ENCODE assay signal across 17 mouse cellular contexts in the genomic region with DNA sequence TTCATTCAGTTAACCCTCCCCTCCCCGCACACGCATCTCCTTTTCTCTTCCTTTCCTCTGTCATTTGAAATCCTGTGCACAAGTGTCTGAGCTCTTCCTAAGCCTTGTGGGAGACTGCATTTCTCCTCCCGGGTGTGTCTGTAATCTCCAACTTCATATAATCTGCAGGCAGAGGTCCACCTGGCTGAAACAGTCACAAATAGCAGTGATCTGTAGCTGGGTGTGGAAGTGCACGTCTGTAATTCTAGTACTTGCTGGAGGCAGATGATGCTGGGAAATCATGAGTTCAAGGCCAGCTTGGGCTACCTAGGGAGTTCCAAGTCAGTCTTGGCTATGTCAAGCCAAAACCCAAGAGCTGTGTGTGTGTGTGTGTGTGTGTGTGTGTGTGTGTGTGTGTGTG. TPM values are rescaled to one million over a fixed set of nuclear protein-coding genes. Genes with fewer than 3 reads are reported as not detected.
DNase-seq lines count a peak whose midpoint lies in the region; ATAC-seq lines count a peak whose summit lies in the region.
"Had no signal": no experiment of that assay in that cellular context is flagged by ENCODE, and none has a peak within 500 bp of the region (broad histone marks: within the 10 kb centered on the region; RNA-seq: fewer than 3 reads in every experiment).

No protein-coding gene starts in this region.

- peak overlapping the region; percentile 45; the same call in 1 of the 2 replicates for H3K4me2 ChIP-seq in intestine, embryonic 15.5 days (replicated peaks)
- no peak overlapping the region for H3K4me2 ChIP-seq in intestine, embryonic 16.5 days (ENCODE audit: low read depth, low read length)
- H3K4me2 ChIP-seq in embryonic facial prominence, embryonic 14.5 days (ENCODE audit: low read depth, low read length): peak overlapping the region; percentile 38; the same call in 1 of the 2 replicates
- H3K4me2 ChIP-seq in hindbrain, embryonic 12.5 days (replicated peaks): peak overlapping the region; percentile 50
- peak overlapping the region; percentile 61 for H3K4me2 ChIP-seq in midbrain, embryonic 15.5 days

- H3K27me3 ChIP-seq in intestine, embryonic 15.5 days (replicated peaks): peaks cover 15% of the 10 kb centered on the region
- H3K27me3 ChIP-seq in intestine, embryonic 16.5 days (replicated peaks; ENCODE audit: control insufficient read depth, insufficient read depth, low read length): peaks cover 9% of the 10 kb centered on the region; the same call in 1 of the 2 replicates
- H3K27me3 ChIP-seq in embryonic facial prominence, embryonic 14.5 days (replicated peaks; ENCODE audit: control insufficient read depth, insufficient read depth, low read length): peaks cover 32% of the 10 kb centered on the region
- peaks cover 44% of the 10 kb centered on the region for H3K27me3 ChIP-seq in hindbrain, embryonic 12.5 days
- H3K27me3 ChIP-seq in midbrain, embryonic 15.5 days (replicated peaks): peaks cover 25% of the 10 kb centered on the region

- intact Hi-C loops in left cerebral cortex, postnatal 25 days (cut with DNase I): no loop called here

- DNase-seq in embryonic facial prominence, embryonic 14.5 days (ENCODE audit: low spot score): no peak
- no peak for DNase-seq in left cerebral cortex, postnatal 25 days (ENCODE audit: low spot score in 2 of 2)
- DNase-seq in adrenal gland, adult 8-10 months: no peak
- DNase-seq: heart, adult 2 months; kidney, adult 11 months; lung, adult 2 months had no signal

- H3K4me3 ChIP-seq in intestine, embryonic 15.5 days (replicated peaks): no peak overlapping the region
- no peak overlapping the region for H3K4me3 ChIP-seq in intestine, embryonic 16.5 days (ENCODE audit: low read length)
- H3K4me3 ChIP-seq in embryonic facial prominence, embryonic 14.5 days (ENCODE audit: low read depth, low read length): 0 out of 2 replicates have a peak overlapping the region, but pooled peaks have one; percentile 5
- no peak overlapping the region for H3K4me3 ChIP-seq in hindbrain, embryonic 12.5 days
- no peak overlapping the region for H3K4me3 ChIP-seq in midbrain, embryonic 15.5 days
- H3K4me3 ChIP-seq: heart, adult 2 months had no signal

- H3K9me3 ChIP-seq in intestine, embryonic 15.5 days: no peaks in the 10 kb centered on the region
- no peaks in the 10 kb centered on the region for H3K9me3 ChIP-seq in intestine, embryonic 16.5 days (ENCODE audit: control insufficient read depth, low read length)
- 0 out of 2 replicates have a peak, but pooled peaks cover 12% of the 10 kb centered on the region for H3K9me3 ChIP-seq in embryonic facial prominence, embryonic 14.5 days (ENCODE audit: control insufficient read depth, low read length)
- H3K9me3 ChIP-seq in hindbrain, embryonic 12.5 days (replicated peaks): 0 out of 2 replicates have a peak, but pooled peaks cover 4% of the 10 kb centered on the region
- no peaks in the 10 kb centered on the region for H3K9me3 ChIP-seq in midbrain, embryonic 15.5 days

- 17% methylated on average over 4 of the region's 4 CpGs for WGBS in intestine, embryonic 15.5 days
- WGBS in intestine, embryonic 16.5 days: 12% methylated on average over 4 of the region's 4 CpGs
- 21% methylated on average over 4 of the region's 4 CpGs for WGBS in embryonic facial prominence, embryonic 14.5 days
- WGBS in hindbrain, embryonic 12.5 days: 12% methylated on average over 4 of the region's 4 CpGs
- WGBS in midbrain, embryonic 15.5 days: 11% methylated on average over 4 of the region's 4 CpGs

- no peak overlapping the region for H3K27ac ChIP-seq in intestine, embryonic 15.5 days
- H3K27ac ChIP-seq in intestine, embryonic 16.5 days (ENCODE audit: low read length): no peak overlapping the region
- H3K27ac ChIP-seq in embryonic facial prominence, embryonic 14.5 days (replicated peaks; ENCODE audit: low read depth, low read length): no peak overlapping the region
- H3K27ac ChIP-seq in hindbrain, embryonic 12.5 days: no peak overlapping the region
- no peak overlapping the region for H3K27ac ChIP-seq in midbrain, embryonic 15.5 days
- H3K27ac ChIP-seq: heart, adult 2 months had no signal

- ATAC-seq in intestine, embryonic 15.5 days: no peak
- no peak for ATAC-seq in intestine, embryonic 16.5 days
- no peak for ATAC-seq in embryonic facial prominence, embryonic 14.5 days (ENCODE audit: low read depth)
- ATAC-seq in hindbrain, embryonic 12.5 days (ENCODE audit: low FRiP score): no peak
- no peak for ATAC-seq in midbrain, embryonic 15.5 days (replicated peaks)
- no peak for ATAC-seq in inflammation-experienced regulatory T-cells, adult 6 months
- ATAC-seq: CD4-positive, CD25-positive, alpha-beta regulatory T cell, adult 4 months; Patski had no signal

- H3K4me1 ChIP-seq in intestine, embryonic 15.5 days (replicated peaks): no peaks in the 10 kb centered on the region; the same call in 1 of the 2 replicates
- H3K4me1 ChIP-seq in intestine, embryonic 16.5 days (ENCODE audit: control insufficient read depth, insufficient read depth, low read length): 0 out of 2 replicates have a peak, but pooled peaks cover 4% of the 10 kb centered on the region
- H3K4me1 ChIP-seq in embryonic facial prominence, embryonic 14.5 days (ENCODE audit: control insufficient read depth, insufficient read depth, low read length): no peaks in the 10 kb centered on the region
- H3K4me1 ChIP-seq in hindbrain, embryonic 12.5 days: peaks cover 6% of the 10 kb centered on the region
- H3K4me1 ChIP-seq in midbrain, embryonic 15.5 days: peaks cover 11% of the 10 kb centered on the region

- H3K36me3 ChIP-seq in intestine, embryonic 15.5 days: no peaks in the 10 kb centered on the region
- H3K36me3 ChIP-seq in intestine, embryonic 16.5 days (ENCODE audit: control insufficient read depth, insufficient read depth, low read length): no peaks in the 10 kb centered on the region
- H3K36me3 ChIP-seq in embryonic facial prominence, embryonic 14.5 days (ENCODE audit: control insufficient read depth, insufficient read depth, low read length): no peaks in the 10 kb centered on the region
- no peaks in the 10 kb centered on the region for H3K36me3 ChIP-seq in hindbrain, embryonic 12.5 days
- no peaks in the 10 kb centered on the region for H3K36me3 ChIP-seq in midbrain, embryonic 15.5 days (replicated peaks)

- H3K9ac ChIP-seq in intestine, embryonic 15.5 days: no peak overlapping the region
- no peak overlapping the region for H3K9ac ChIP-seq in intestine, embryonic 16.5 days (ENCODE audit: low read depth, low read length)
- no peak overlapping the region for H3K9ac ChIP-seq in embryonic facial prominence, embryonic 14.5 days (ENCODE audit: low read depth, low read length)
- no peak overlapping the region for H3K9ac ChIP-seq in hindbrain, embryonic 12.5 days
- no peak overlapping the region for H3K9ac ChIP-seq in midbrain, embryonic 15.5 days

RNA-seq across cellular contexts. Expression of a gene that starts 0.9 kb away (rescaled TPM):
- polyA plus RNA-seq in intestine, embryonic 15.5 days (2015; fragmentation: Nextera tagmentation; extraction: Ambion mirVana): 3.6 and 3.7 TPM in 2 replicates
- 4.0 and 4.2 TPM in 2 replicates for polyA plus RNA-seq in intestine, embryonic 16.5 days (2015; fragmentation: Nextera tagmentation; extraction: Ambion mirVana)
- polyA plus RNA-seq in embryonic facial prominence, embryonic 14.5 days (2014; fragmentation: Nextera tagmentation; extraction: Ambion mirVana): 1.6 and 2.9 TPM in 2 replicates
- polyA plus RNA-seq in hindbrain, embryonic 12.5 days (2016; fragmentation: Nextera tagmentation; extraction: Ambion mirVana): 1.1 and 1.5 TPM in 2 replicates
- 0.49 and 1.1 TPM in 2 replicates for polyA plus RNA-seq in midbrain, embryonic 15.5 days (2015; fragmentation: Nextera tagmentation; extraction: Ambion mirVana)
- polyA plus RNA-seq in inflammation-experienced regulatory T-cells, adult 6 months (2017; shearing (Covaris generic)): 100 to 1,000 TPM; 106 to 231 (median 206) TPM
- under 1 TPM; 0.76 to 0.99 TPM for total RNA-seq in left cerebral cortex, postnatal 25 days (2021)
- total RNA-seq in adrenal gland, adult 8-10 months (2022): 1 to 10 TPM in 3 of 4 experiments, under 1 TPM in 1; 0.58 to 1.8 (median 1.4) TPM
- polyA plus RNA-seq: testis, adult 2 months had no signal

RNA-seq across cellular contexts. Expression of a gene that starts 30.2 kb away (rescaled TPM):
- 0.06 and 0.28 TPM in 2 replicates for polyA plus RNA-seq in intestine, embryonic 15.5 days (2015; fragmentation: Nextera tagmentation; extraction: Ambion mirVana)
- polyA plus RNA-seq in intestine, embryonic 16.5 days (2015; fragmentation: Nextera tagmentation; extraction: Ambion mirVana): 0.12 and 0.42 TPM in 2 replicates
- polyA plus RNA-seq in embryonic facial prominence, embryonic 14.5 days (2014; fragmentation: Nextera tagmentation; extraction: Ambion mirVana): 0.10 TPM in 1 of 2 replicates, not detected in the other
- polyA plus RNA-seq in hindbrain, embryonic 12.5 days (2016; fragmentation: Nextera tagmentation; extraction: Ambion mirVana): not detected in 2 replicates
- not detected in 2 replicates for polyA plus RNA-seq in midbrain, embryonic 15.5 days (2015; fragmentation: Nextera tagmentation; extraction: Ambion mirVana)
- polyA plus RNA-seq in inflammation-experienced regulatory T-cells, adult 6 months (2017; shearing (Covaris generic)): under 1 TPM in 1 of 3 experiments, not detected in 2; 0.34 TPM
- total RNA-seq in left cerebral cortex, postnatal 25 days (2021): not detected
- total RNA-seq in adrenal gland, adult 8-10 months (2022): under 1 TPM; 0.62 to 0.91 (median 0.64) TPM
- total RNA-seq: megakaryocyte-erythroid progenitor cell, adult 5-6 weeks had no signal
- polyA plus RNA-seq: limb, embryonic 11.5 days; testis, adult 2 months had no signal

RNA-seq across cellular contexts. Expression of a gene that starts 41.7 kb away (rescaled TPM):
- 0.85 and 1.2 TPM in 2 replicates for polyA plus RNA-seq in intestine, embryonic 15.5 days (2015; fragmentation: Nextera tagmentation; extraction: Ambion mirVana)
- polyA plus RNA-seq in intestine, embryonic 16.5 days (2015; fragmentation: Nextera tagmentation; extraction: Ambion mirVana): 1.2 and 1.6 TPM in 2 replicates
- 0.14 and 0.56 TPM in 2 replicates for polyA plus RNA-seq in embryonic facial prominence, embryonic 14.5 days (2014; fragmentation: Nextera tagmentation; extraction: Ambion mirVana)
- polyA plus RNA-seq in hindbrain, embryonic 12.5 days (2016; fragmentation: Nextera tagmentation; extraction: Ambion mirVana): 0.27 TPM in 1 of 2 replicates, not detected in the other
- polyA plus RNA-seq in midbrain, embryonic 15.5 days (2015; fragmentation: Nextera tagmentation; extraction: Ambion mirVana): 0.20 and 0.27 TPM in 2 replicates
- 1 to 10 TPM; 1.4 to 1.6 (median 1.5) TPM for polyA plus RNA-seq in inflammation-experienced regulatory T-cells, adult 6 months (2017; shearing (Covaris generic))
- total RNA-seq in left cerebral cortex, postnatal 25 days (2021): under 1 TPM; 0.16 to 0.41 TPM
- 1 to 10 TPM in 3 of 4 experiments, under 1 TPM in 1; 0.95 to 1.9 (median 1.4) TPM for total RNA-seq in adrenal gland, adult 8-10 months (2022)
- polyA plus RNA-seq: Patski had no signal

RNA-seq across cellular contexts. Expression of a gene that starts 43.9 kb away (rescaled TPM):
- not detected in 2 replicates for polyA plus RNA-seq in intestine, embryonic 15.5 days (2015; fragmentation: Nextera tagmentation; extraction: Ambion mirVana)
- polyA plus RNA-seq in intestine, embryonic 16.5 days (2015; fragmentation: Nextera tagmentation; extraction: Ambion mirVana): not detected in 2 replicates
- polyA plus RNA-seq in embryonic facial prominence, embryonic 14.5 days (2014; fragmentation: Nextera tagmentation; extraction: Ambion mirVana): not detected in 2 replicates
- not detected in 2 replicates for polyA plus RNA-seq in hindbrain, embryonic 12.5 days (2016; fragmentation: Nextera tagmentation; extraction: Ambion mirVana)
- not detected in 2 replicates for polyA plus RNA-seq in midbrain, embryonic 15.5 days (2015; fragmentation: Nextera tagmentation; extraction: Ambion mirVana)
- not detected for polyA plus RNA-seq in inflammation-experienced regulatory T-cells, adult 6 months (2017; shearing (Covaris generic))
- under 1 TPM in 1 of 2 experiments, not detected in 1; 0.60 TPM for total RNA-seq in left cerebral cortex, postnatal 25 days (2021)
- total RNA-seq in adrenal gland, adult 8-10 months (2022): 10 to 100 TPM in 3 of 4 experiments, 1 to 10 TPM in 1; 9.5 to 18.1 (median 12.1) TPM
- total RNA-seq: adrenal gland, postnatal 14 days had no signal
- polyA plus RNA-seq: CD4-positive, CD25-positive, alpha-beta regulatory T cell, adult 4 months; limb, embryonic 11.5 days; Patski had no signal

RNA-seq across cellular contexts. Expression of a gene that starts 54.6 kb away (rescaled TPM):
- not detected in 2 replicates for polyA plus RNA-seq in intestine, embryonic 15.5 days (2015; fragmentation: Nextera tagmentation; extraction: Ambion mirVana)
- polyA plus RNA-seq in intestine, embryonic 16.5 days (2015; fragmentation: Nextera tagmentation; extraction: Ambion mirVana): not detected in 2 replicates
- polyA plus RNA-seq in embryonic facial prominence, embryonic 14.5 days (2014; fragmentation: Nextera tagmentation; extraction: Ambion mirVana): not detected in 2 replicates
- not detected in 2 replicates for polyA plus RNA-seq in hindbrain, embryonic 12.5 days (2016; fragmentation: Nextera tagmentation; extraction: Ambion mirVana)
- polyA plus RNA-seq in midbrain, embryonic 15.5 days (2015; fragmentation: Nextera tagmentation; extraction: Ambion mirVana): not detected in 2 replicates
- not detected for polyA plus RNA-seq in inflammation-experienced regulatory T-cells, adult 6 months (2017; shearing (Covaris generic))
- under 1 TPM; 0.55 to 0.60 TPM for total RNA-seq in left cerebral cortex, postnatal 25 days (2021)
- total RNA-seq in adrenal gland, adult 8-10 months (2022): 10 to 100 TPM in 1 of 4 experiments, 1 to 10 TPM in 3; 3.2 to 11.2 (median 4.5) TPM
- polyA plus RNA-seq: CD4-positive, CD25-positive, alpha-beta regulatory T cell, adult 4 months; limb, embryonic 11.5 days; Patski had no signal

Comparison
In these comparisons a context has a peak if more than half of its experiments do, and no peak if none do; other contexts are left out.
1. RNA of a gene that starts 0.9 kb away (polyA plus RNA-seq): 106 to 231 TPM in inflammation-experienced regulatory T-cells, adult 6 months; 4.0 to 4.2 TPM in intestine, embryonic 16.5 days, 3.6 to 3.7 TPM in intestine, embryonic 15.5 days, 1.6 to 2.9 TPM in embryonic facial prominence, embryonic 14.5 days, 1.1 to 1.5 TPM in hindbrain, embryonic 12.5 days and 0.49 to 1.1 TPM in midbrain, embryonic 15.5 days; every median in the first group is over 10 times any median in the second.